Mouse (Mus musculus) cerebellum, adult (tissue): ENCODE measurements around the gene Fbxo8.

Experiments used
- ATAC-seq: cut with Nextera tagmentation; 2 replicates; pipeline ENCODE4 v1.9.2; 2017; ENCODE audit warnings: mild to moderate bottlenecking, moderate library complexity, mixed read lengths; ENCODE audit not compliant: insufficient number of reproducible peaks, low FRiP score, low TSS enrichment

The Fbxo8 gene

DNA sequence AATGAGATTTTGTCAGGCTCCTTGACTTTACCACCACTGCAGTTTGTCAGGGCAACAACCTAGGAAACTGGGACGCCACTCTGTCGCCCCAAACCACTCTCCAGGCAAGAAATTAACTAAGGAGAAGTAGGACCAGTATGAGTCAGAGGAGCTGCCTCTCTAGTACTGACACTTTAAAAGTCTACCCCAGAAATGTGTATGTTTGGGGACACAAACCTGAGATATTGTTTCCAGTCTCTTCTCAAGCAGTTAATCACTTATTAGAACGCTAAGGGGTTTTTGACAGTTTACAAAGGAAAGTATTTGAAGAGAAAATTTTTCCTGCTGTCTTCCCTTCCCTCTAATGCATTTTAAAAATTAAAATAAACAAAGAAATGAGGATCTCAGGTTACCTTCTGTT, 55.6 kb downstream of the Fbxo8 start:
- no peak for ATAC-seq

GRCm38 (mm10) chr8:56611736-56612135, 60.8 kb downstream of the Fbxo8 start:
- no peak for ATAC-seq

GRCm38 (mm10) chr8:56614235-56614634, 63.3 kb downstream of the Fbxo8 start:
- ATAC-seq: no peak

DNA sequence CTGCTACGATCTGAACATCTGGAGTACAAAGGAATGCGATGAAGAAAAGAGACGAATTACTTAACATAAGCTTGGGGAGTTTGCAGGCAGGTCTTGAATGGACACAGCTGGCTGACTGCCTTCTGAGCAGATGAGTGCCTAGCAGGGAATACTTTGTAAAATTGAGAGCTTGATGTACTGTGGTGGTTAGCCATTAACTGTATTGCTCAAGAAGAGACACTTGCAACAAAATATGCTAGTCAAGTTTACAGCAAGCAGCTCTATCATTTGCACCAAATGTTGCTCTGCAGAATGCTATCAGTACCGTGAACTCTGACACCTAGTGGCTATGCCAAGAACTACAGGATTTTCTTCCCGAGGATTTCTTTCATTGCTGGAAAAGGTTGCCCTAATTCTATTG, 64.1 kb downstream of the Fbxo8 start:
- peak; percentile 70 for ATAC-seq

DNA sequence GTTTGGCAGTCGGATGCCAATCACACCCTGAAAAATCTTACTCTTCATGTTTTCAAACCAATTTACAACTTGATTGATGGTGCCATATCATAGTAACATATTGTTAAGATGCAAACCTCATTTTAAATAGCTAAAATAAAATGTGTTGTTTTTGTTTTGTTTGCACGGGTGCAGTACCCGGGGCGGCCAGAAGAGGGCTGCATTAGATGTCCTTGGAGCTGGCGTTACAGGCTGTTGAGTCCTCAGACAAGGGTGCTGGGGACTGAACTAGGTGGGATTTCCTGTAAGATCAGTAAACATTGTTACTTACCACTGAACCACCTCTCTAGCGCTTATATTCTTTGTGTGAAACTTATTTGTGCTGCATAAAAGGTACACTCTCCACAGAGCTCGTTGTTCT, 65.4 kb downstream of the Fbxo8 start:
- 0 out of 2 replicates have a peak, but pooled peaks have one; percentile 17 for ATAC-seq

DNA sequence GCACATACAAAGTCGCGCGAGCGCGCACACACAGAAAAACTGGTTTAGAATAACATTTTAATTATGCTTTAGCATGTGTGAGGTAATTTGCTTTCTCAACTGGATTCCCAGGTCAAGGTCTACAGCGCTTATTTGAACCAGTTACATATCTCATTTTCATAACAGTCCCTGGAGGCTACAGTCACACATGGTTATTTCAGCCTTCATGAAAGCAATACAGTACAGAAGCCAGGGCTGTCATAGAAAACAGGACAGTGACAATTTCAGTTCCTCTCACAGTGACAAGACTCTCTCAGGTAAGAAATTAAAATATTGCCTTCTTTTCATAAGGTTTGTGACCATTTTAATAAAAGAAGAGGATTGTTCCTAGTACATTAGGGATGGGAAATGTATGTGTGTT, 66.4 kb downstream of the Fbxo8 start:
- no peak for ATAC-seq

- ATAC-seq: no peak
These were observed 68.2 kb downstream of the Fbxo8 start for GRCm38 (mm10) chr8:56619056-56619455.

- ATAC-seq: no peak
These were observed 68.7 kb downstream of the Fbxo8 start for GRCm38 (mm10) chr8:56619571-56619970.

DNA sequence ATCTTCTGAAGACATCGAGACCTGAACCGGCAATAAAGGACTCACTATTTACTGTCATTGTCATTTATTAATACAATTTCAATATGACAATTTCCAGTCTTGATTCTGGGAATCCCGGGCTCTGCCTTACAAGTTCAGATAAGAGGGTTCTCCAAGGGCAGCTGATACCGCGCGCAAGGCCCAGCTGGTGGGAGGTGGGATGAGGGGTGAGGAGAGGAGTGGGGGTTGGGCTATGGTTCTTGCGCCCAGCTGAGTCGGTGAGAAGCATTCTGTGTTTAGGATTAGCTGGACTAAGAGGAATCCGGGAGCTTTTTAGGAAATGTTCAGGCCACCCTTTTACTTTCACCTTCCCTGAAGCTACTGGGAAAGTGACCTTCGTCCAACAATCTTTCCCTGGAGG, 69.8 kb downstream of the Fbxo8 start:
- ATAC-seq: no peak

- no peak for ATAC-seq
These were observed 70.2 kb downstream of the Fbxo8 start for GRCm38 (mm10) chr8:56621093-56621492.

DNA sequence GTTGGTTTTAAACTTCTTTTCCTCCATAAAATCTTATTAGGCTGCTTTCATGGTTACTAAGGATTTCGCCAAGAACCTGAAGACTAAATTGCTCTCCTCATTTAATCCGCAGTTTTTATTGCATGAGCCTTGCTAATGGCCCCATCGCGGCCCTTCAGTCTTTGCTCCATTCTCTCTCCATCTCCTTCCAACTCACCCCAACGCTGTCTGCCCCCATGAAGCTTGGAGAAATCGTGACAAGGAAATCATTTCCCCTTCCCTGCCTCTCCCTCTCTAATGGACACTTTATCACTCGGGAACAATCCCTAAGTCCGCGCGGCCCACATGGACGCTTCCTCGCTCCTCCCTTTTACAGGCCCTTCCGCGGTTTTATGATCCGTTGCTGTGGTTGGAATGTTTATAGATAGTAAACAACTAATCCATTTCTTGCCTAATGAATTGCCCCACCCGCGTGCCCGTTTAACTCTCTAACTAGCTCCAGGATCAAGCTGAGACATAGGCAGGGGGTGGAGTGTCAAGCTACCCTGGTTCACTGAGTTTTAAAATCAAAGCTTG, 71.7 kb downstream of the Fbxo8 start:
- no peak for ATAC-seq

DNA sequence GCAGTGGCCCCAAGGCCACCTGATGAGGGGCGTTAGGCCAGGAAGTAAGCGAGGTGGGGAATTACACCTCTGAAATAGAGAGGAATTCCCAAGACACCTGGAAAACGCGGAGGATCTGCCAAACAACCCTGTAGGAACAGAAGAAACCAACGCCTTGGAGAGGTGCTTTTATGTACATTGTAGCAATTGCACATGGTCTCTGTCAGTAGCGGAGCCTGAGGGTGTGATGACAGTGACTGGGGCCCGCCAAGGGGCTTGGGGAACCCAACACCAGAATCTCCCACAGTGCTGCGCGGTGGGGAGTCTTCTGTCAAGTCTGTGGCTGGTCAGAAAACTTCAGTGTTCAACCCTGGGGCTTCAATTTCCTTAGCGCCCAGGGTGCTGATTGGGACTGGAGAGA, 72.5 kb downstream of the Fbxo8 start:
- ATAC-seq: no peak

GRCm38 (mm10) chr8:56629160-56629559, 78.3 kb downstream of the Fbxo8 start:
- peak; percentile 81 for ATAC-seq

DNA sequence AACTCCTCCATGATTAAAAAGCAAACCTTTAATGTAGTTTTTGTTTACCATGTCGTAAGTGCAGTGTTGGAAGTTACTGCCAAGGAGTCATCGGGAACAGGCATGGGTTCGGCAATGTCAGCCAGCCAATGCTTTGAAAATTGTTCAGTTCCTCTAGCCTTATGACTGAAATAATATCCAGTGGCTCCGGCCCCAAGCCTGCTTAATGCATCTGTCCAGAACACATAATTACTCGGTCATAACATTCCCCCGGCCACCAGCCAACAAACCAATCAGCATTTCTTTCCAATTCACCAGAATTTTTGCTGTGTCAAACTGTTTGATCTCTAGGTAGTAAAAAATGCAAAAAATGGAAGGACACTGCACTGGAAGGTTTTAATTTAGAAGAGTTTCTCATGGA, 88.4 kb downstream of the Fbxo8 start:
- no peak for ATAC-seq
